Mouse (Mus musculus) liver, adult 2 months (tissue): Measurements from ENCODE around the gene Car5b.

ENCODE experiments used
- CTCF ChIP-seq: fragments of 200-500 bp; IDR thresholded peaks from 2 replicates; pipeline ENCODE4 v1.5.1; 2011; ENCODE audit warnings: low read depth, low read length, control low read depth
- POLR2A ChIP-seq: fragments of 200-500 bp; IDR thresholded peaks from 2 replicates; pipeline ENCODE4 v1.6.1; 2011; ENCODE audit warnings: low read length, control low read depth; ENCODE audit not compliant: insufficient read depth; ENCODE audit errors: extremely low read depth

DNA sequence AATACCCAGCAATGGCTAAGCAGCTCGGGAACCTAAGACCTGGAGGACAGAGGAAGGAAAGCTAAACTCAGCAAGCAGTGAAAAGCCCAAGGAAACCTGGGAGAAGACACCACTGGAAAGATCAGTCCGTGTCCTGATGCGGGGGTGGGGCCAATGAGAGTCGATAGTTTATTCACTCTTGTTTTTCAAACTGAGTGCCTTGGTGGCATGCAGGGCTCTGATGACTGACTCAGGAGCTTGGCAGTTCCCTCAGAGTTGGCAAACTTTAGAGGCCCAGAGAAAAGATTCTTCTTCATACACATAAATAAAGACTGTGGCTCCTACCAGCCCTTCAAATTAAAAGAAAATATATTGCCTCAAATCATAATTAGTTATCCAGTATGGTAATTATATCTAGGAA lies 12.8 kb downstream of the Car5b start:
- TF ChIP-seq CTCF (no peak), POLR2A (no peak)
